Mouse (Mus musculus) testis, adult 2 months (tissue): ENCODE measurements at regions not wholly inside any gene's neighbourhood (a gene's known extent, or its start where the extent isn't known, plus 50 kb on each side); places are given as distances from the start of the nearest gene placed in this dataset.

Experiments
- CTCF ChIP-seq: fragments of 200-500 bp; IDR thresholded peaks from 2 replicates; pipeline ENCODE4 v1.5.1; 2012; ENCODE audit warnings: low read depth, mild to moderate bottlenecking, inconsistent platforms, low read length, moderate library complexity; ENCODE audit not compliant: control insufficient read depth, insufficient read depth, insufficient replicate concordance
- POLR2A ChIP-seq: fragments of 200-500 bp; IDR thresholded peaks from 2 replicates; pipeline ENCODE4 v1.6.1; 2012; ENCODE audit warnings: low read depth, mild to moderate bottlenecking, inconsistent platforms, low read length, moderate library complexity; ENCODE audit not compliant: control insufficient read depth

DNA sequence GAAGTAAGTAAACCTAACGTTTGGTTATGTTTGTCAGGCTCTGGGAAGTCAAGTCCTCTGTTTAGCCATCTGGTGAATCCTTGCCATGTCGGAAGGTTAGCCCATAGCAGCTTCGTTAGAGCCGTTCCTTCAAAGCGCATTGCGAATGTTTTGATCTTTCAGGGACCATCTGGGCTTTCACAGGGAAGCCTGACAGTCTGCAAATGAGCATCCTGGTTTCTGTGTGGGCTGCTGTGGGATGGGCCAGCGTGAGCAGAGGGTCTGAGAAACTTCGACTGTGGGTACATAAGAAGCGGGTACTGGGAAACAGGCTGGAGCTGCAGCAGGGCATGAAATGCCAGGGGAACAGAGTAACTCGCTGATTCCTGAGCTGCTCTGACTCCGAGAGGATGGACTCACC, 274.7 kb upstream of the Nr2f2 start:
- TF ChIP-seq POLR2A (no peak), CTCF (no peak)
